Mouse (Mus musculus) ovary, adult 10 weeks (tissue): ENCODE data around the gene Vmn2r29. TPM values are rescaled to one million over a fixed set of nuclear protein-coding genes. Genes with fewer than 3 reads are reported as not detected.

Source experiments
- polyA plus RNA-seq: library from polyadenylated mRNA; stranded (reverse); fragments of 350-450 nt; fragmentation: Illumina TruSeq; extraction: RNeasy Lipid Tissue Mini Kit (QIAGEN cat#74804); gene quantifications from one replicate; pipeline ENCODE4 v1.2.3, GENCODE M21; 2014

Vmn2r29 gene
- polyA plus RNA-seq: 9.3 TPM

GRCm38 (mm10) chr7:7247228-7247627, at the start of gene Vmn2r29:
Gene Vmn2r29, minus strand, starts transcription at chr7:7247328.

GRCm38 (mm10) chr7:7277966-7278567, 30.9 kb upstream of the Vmn2r29 start, which contains the start of gene Gm45844:
Gene Gm45844, minus strand, starts transcription at chr7:7278289.

GRCm38 (mm10) chr7:7209313-7210151, 37.6 kb downstream of the Vmn2r29 start, which contains the start of gene Zfp772:
Gene Zfp772, minus strand, starts transcription at chr7:7209998.

Other genes starting within 250 kb of the Vmn2r29 start
- gene Zfp954, start 125.8 kb downstream of the Vmn2r29 start, polyA plus RNA-seq: 6.0 TPM
- gene Zfp773, start 110.6 kb downstream of the Vmn2r29 start, polyA plus RNA-seq: 2.9 TPM
- gene Zfp418, start 76.0 kb downstream of the Vmn2r29 start, polyA plus RNA-seq: 9.1 TPM
- gene Zfp772, start 37.3 kb downstream of the Vmn2r29 start, polyA plus RNA-seq: 11.3 TPM
- 5.4 TPM for gene Gm45844, start 31.0 kb upstream of the Vmn2r29 start, polyA plus RNA-seq
- gene Clcn4, start 53.5 kb upstream of the Vmn2r29 start, polyA plus RNA-seq: 102 TPM
- 0.06 TPM for gene Vmn2r30, start 90.3 kb upstream of the Vmn2r29 start, polyA plus RNA-seq
- not detected for gene Gm45783, start 127.2 kb upstream of the Vmn2r29 start, polyA plus RNA-seq
- gene Vmn2r31, start 152.4 kb upstream of the Vmn2r29 start, polyA plus RNA-seq: not detected
- gene Vmn2r32, start 232.7 kb upstream of the Vmn2r29 start, polyA plus RNA-seq: not detected